Mouse (Mus musculus) cerebellum, adult 8-10 months (tissue): ENCODE data around the gene Samhd1.

Experiments
- DNase-seq: peaks from one replicate; pipeline ENCODE4 v3.0.0; 2022

The Samhd1 gene

GRCm38 (mm10) chr2:157095005-157095755 is 39.9 kb downstream of the Samhd1 start:
- peak; percentile 81 for DNase-seq

GRCm38 (mm10) chr2:157092024-157092423 is 43.0 kb downstream of the Samhd1 start:
- DNase-seq, result no peak

- DNase-seq, result no peak
Observed at GRCm38 (mm10) chr2:157087536-157088317, 47.3 kb downstream of the Samhd1 start.

- DNase-seq, result no peak
Observed at GRCm38 (mm10) chr2:157086796-157087195, 48.3 kb downstream of the Samhd1 start, which contains the start of gene Tldc2. Tldc2 (plus strand) TSS chr2:157087055.

GRCm38 (mm10) chr2:157084831-157085585 is 50.1 kb downstream of the Samhd1 start:
- peak; percentile 10 for DNase-seq

GRCm38 (mm10) chr2:157081960-157082359 is 53.1 kb downstream of the Samhd1 start:
- no peak for DNase-seq

- DNase-seq, result no peak
Observed at GRCm38 (mm10) chr2:157081331-157081730, 53.7 kb downstream of the Samhd1 start.

GRCm38 (mm10) chr2:157079701-157080180 is 55.3 kb downstream of the Samhd1 start:
- DNase-seq, result no peak

GRCm38 (mm10) chr2:157078793-157079700 is 56.0 kb downstream of the Samhd1 start, which contains the start of gene Soga1:
Soga1 (minus strand) TSS chr2:157079254.
- DNase-seq, result peak; percentile 81

GRCm38 (mm10) chr2:157078059-157078792 is 56.8 kb downstream of the Samhd1 start:
- DNase-seq, result peak; percentile 59

GRCm38 (mm10) chr2:157077641-157078058 is 57.4 kb downstream of the Samhd1 start:
- peak; percentile 70 for DNase-seq

GRCm38 (mm10) chr2:157077160-157077559 is 57.9 kb downstream of the Samhd1 start:
- peak; percentile 77 for DNase-seq

GRCm38 (mm10) chr2:157076585-157076984 is 58.5 kb downstream of the Samhd1 start:
- peak; percentile 39 for DNase-seq

GRCm38 (mm10) chr2:157075685-157076084 is 59.4 kb downstream of the Samhd1 start:
- peak; percentile 80 for DNase-seq

- no peak for DNase-seq
Observed at GRCm38 (mm10) chr2:157075226-157075625, 59.8 kb downstream of the Samhd1 start.

GRCm38 (mm10) chr2:157074772-157075171 is 60.3 kb downstream of the Samhd1 start:
- DNase-seq, result no peak

- peak; percentile 92 for DNase-seq
Observed at GRCm38 (mm10) chr2:157074186-157074724, 60.8 kb downstream of the Samhd1 start.

- DNase-seq, result peak; percentile 42
Observed at GRCm38 (mm10) chr2:157073378-157074052, 61.5 kb downstream of the Samhd1 start.

GRCm38 (mm10) chr2:157072316-157072990 is 62.6 kb downstream of the Samhd1 start:
- peak; percentile 32 for DNase-seq

GRCm38 (mm10) chr2:157071556-157071955 is 63.5 kb downstream of the Samhd1 start:
- DNase-seq, result peak; percentile 72
